Mouse (Mus musculus): ENCODE results near the gene Clcn3.
"Not testable (repeated sequence)": the region's sequence is repeated elsewhere in the genome, so short reads cannot be mapped to it uniquely, and the experiment has no call there.

Gene Clcn3

DNA sequence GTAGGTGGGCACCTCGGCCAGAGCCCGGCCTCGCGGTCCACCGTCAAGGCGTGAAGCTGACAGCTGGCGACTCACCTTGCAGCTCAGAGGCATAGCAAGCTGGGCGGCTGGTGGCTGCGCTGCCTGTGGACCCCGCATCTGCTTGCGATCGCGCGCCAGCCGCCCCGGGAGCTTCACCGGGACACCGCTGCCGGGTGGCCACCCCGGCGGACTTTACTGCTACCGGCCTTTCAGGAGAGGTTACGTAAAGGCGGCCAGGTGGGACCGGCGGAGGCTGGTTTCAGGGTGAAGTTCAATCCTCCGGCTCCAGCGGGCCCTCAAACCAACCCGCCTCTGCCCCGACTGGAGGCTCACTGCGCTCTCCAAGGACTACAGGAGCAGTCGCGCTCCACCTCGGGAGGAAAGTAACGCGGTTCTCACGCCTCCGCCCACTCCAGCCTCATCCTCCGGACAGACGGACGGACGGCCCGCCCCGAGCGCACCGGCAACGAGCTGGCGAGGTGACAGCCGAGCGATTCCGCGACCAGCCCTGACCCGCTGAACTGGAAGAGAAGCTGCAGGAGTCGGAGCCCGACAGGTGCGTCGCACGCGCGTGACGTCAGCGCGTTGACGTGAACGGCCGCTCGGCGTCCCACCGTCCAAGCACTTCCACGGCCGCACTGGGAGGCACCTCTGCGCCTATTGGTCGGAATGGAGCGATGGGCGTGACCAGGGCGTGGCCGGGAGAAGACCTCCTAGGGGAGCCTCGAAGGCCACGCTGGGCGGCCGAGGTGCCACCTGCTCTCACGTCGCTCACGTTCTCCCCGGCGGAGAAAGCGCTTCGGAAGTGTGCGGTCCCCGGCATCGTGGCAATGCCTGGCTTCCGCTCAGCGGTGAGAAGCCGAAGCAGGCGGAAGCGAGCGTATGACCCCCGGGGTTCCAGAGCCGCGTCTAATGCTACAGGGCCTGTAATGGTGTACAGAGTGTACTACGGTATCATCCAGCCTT lies at the start of gene Clcn3:
TSS of gene Clcn3 (minus strand) at position 600 of the 987 bp plus-strand sequence.
- DNase-seq (ENCODE audit: low read depth, low spot score): peak; percentile 100

DNA sequence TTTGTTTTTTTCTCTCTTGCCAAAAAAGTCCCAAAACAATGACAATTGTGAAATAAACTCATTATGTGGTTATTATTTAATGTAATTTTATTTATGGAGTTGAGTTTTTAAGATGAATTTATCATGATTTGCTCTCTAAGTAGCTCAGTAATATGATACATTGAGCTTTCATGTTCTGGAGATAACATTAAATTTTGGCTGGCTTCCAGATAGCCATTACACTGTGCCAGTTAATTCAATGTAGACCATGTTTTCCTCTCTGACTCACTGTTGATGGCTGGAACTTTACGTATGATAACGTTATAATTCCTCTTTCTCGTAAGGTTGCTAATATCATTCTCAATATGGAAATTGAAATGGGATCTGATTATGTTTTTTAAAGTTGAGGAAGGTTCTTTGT lies 13.4 kb upstream of the Clcn3 start:
- no peak for DNase-seq (ENCODE audit: low read depth, low spot score)

DNA sequence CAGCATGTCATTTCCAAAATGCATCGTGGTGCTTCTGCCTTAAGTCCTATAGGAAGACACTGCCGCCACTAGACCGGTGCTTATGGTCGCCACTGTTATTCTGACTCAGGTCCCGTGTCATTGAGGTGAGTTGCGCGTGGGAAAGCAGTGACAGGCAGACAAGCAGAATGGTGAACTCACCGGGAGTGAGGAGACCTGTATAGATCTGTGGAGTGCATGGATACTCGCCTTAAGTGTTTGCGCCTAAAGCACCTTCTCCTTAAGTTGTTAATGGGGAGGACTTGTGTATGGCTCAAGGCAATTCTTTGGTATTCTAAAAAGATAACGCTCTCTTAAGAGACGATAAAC lies 10.5 kb upstream of the Clcn3 start:
- no peak for DNase-seq (ENCODE audit: low read depth, low spot score)

DNA sequence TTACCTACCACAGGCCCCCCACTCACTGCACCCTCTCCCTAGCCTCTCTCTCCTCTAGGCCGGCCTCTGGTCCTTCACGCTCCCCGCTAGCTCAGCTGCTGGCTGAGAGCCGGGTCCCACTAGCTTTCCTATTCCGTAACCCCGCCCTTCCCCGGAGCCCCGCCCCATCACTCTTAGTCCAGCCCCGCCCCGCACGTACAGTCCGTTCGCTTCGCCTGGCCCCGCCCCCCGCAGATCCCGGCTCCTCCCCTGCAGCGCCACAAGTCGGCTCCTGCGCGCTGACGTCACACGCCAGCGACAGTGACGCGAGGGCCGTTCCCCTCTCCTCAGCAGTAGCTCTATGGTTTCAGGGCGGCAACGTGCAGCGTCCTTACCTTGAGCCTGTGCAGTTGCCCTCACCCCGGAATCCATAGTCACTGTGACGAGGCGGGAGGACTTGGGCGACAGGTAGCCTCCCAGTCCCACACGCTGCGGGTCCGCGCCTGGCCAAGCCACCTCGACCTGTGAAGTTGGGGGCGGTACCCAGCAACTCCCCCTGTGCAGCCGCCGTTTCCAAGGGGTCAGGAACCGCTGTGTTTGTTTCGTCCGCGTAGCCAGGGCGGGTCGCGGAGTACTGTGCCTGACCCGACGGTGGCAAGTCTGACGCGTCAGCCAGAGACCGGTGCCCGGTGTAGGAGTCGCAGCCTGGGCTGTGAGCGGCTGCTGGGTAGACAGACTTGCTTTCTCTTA lies 10.0 kb upstream of the Clcn3 start, which contains the start of gene Nek1:
TSS of gene Nek1 (plus strand) at position 286 of the 729 bp plus-strand sequence.
- peak; percentile 99 for DNase-seq (ENCODE audit: low read depth, low spot score)

DNA sequence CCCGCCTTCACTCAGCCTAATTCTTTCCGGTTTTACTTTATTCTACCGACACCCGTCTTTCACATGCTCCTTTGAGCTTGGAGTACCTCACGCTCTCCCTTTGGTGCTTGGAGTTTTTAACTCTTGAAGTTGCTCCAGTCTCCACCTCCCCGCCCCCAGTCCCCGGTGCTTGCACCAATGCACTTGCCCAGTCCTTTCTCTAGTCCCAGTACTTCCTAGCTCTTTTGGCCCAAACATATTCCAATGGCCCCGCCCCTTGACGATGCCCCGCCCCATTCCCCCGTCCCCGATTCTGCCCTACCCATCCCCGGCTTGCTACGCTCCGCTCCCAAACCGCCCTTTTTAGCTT lies 9.4 kb upstream of the Clcn3 start:
- DNase-seq (ENCODE audit: low read depth, low spot score): no peak

DNA sequence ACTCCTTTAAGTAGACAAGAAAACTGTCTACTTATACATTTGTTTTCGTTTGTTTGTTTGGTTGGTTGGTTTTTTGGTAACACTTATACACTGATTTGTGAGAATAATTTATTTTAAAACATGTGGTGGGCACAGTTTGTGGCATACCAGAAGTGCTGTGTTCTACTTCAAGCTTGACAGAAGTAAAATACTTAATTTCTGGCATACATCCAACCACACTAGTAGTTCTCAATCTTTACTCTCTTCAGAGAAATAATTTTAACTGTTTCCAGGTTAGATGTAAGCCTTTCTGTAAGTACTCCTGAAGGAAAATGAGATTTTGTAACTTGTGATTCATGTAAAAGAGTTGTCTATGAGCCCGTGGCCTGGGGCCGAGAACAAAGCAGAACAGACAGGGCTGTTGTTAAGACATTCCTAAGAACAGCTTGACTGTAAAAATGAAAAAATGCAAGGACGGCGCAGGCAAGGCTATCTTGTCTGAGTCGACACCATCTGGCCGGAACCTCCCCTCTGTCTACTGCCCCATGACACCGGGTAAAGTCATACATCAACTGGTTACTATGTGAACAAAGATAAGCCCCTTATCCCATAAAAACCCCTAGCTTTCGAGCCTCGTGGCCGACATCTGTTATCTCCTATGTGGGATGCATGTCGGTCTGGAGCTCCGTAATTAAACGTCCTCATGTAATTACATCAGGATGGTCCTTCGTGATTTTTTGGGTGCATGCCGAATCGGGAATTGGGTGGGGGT lies 1.3 kb upstream of the Clcn3 start:
- DNase-seq (ENCODE audit: low read depth, low spot score): not testable (repeated sequence)

DNA sequence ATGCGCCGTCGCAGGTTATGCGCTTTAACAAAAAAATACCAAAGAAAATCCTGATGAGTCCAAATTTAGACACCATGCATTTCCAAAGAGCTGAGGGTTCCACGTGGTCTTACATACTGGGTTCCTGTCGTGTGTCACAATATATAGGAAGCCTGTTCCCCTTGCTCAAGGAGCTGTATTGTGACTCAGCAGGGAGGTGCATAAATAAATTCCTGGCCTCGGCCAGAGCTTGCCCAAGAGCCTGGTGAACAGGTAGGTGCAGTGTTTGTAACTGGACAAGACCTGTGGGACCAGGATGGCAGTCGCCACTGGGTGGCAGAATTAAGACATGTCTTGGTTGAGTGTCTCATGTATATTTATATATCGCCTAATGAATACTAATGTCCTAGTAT lies 584 bp upstream of the Clcn3 start:
- peak; percentile 91 for DNase-seq (ENCODE audit: low read depth, low spot score)

DNA sequence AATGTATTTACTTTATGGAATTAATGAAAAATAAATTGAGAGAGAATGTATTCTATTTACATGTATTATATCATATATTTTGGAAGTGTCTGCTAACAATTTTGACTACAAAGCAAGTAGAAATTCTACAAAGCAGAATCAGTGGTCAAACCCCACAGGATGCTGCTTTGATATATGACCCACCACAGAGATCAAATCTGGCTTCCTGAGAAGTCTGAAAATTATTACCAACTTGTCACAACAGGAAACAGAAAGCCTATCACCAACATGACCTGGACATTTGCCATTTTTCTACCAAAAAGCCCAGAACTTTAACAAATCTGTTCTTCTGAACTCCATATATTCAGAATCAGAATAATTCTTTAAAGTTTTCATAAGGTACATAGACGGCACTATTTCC lies 1.7 kb downstream of the Clcn3 start:
- DNase-seq (ENCODE audit: low read depth, low spot score): peak; percentile 30

DNA sequence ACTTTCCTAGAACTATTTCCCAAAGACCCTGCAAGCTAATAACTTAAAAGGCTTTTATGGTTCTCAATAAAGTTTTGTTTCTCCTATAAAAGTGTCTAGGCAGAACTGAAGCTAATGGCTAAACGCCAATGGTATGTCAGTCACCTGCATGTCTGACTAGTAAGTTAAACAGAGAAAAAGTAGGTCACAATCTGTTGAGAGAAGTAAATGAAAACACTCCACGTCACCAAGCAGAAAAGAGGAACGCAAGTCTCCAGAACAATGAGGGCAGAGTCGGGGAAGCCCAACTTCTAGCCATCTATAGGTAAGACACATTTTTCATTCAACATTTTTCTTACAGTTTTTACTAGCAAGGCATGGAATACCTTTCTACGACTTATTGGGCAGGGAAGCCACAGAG lies 4.6 kb downstream of the Clcn3 start:
- DNase-seq (ENCODE audit: low read depth, low spot score): peak; percentile 50

DNA sequence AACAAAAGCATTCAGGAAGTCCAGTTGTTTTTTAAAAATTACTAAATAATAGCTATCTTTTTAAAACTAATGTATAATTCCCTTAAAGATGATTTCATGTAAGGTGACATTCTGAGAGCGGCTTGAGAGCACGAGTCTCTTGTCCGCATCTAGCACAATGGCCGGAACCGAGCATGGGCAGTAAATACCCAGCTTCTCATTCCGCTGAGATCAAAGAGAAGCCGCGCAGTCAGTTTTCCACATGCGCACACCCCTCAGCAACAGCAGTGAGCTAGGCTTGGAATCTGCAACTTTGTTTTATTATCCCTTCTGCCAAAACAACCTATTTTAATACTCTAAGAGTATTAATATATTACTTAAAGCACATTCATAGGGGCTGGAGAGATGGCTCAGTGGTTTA lies 6.3 kb downstream of the Clcn3 start:
- DNase-seq (ENCODE audit: low read depth, low spot score): no peak

DNA sequence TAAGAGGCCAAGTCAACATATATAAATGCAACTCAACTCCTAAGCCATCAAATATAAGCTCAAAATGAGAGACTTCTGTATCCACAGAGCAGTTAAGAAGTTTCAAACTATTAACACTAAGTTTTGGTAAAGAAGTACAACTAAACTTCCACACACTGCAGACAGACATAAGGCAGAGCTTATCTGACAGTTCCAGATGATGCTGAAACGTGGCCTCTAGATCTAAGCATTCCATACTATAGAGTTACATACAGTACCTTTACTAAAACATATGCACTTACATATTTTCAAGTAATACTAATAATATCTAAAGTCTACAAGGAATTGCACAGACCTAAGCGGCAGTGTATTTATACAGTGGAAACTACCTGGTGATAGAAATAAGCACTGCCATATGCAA lies 8.3 kb downstream of the Clcn3 start:
- no peak for DNase-seq (ENCODE audit: low read depth, low spot score)

DNA sequence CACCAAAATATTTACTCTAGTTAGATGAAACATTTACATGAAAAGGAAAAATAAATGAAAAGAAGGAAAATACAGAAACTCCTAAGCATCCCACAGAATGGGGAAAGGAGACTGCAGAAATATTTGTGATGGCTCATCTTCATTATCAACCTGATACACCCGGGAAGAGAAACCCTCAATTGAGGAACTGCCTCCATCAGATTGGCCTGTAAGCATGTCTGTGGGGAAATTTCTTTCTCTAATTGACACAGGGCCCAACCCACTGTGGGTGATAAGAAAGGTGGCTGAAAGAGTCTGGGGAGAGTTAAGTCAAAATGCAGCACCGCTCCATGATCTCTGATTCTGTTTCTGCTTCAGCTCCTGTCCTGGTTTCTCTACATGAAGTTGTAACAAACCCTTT lies 9.7 kb downstream of the Clcn3 start:
- DNase-seq (ENCODE audit: low read depth, low spot score): no peak

DNA sequence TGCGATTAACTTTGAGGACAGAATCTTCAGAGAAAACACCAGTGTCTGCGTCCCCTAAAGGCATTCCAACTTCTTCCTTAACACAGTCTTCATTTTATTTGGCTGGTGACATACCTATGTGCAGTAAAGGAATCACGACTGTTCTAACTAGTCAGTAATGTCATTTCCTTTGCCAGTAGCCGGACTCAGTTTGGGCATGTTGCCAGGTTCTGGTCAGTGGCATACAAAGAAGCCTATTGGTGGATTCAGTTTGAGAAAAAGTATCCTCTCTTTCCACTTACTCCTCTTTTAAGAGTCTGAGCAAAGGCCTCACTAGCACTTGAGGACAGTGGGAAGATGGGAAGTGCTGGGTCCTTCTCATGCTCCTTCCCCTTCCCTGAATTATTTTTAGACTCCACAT lies 11.3 kb downstream of the Clcn3 start:
- no peak for DNase-seq (ENCODE audit: low read depth, low spot score)

DNA sequence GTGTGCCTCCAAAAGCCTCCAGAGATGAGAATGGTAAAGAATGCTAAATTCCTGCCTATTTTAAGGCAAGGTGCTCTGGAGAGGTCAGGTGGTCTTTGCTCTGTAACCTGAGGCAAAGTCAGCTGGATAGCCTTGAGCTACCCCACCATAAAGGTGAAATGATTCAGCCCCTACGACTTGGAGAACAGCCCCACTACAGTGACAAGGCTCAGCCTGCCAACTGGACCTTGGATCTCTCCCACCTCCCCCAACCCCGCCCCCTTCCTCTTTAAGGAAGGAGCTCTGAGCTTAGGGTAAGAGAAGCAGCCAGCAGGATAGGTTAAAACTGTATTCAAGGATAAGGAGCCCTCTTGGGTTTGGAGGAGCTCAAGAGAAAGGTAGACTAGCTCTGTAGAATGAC lies 14.0 kb downstream of the Clcn3 start:
- DNase-seq (ENCODE audit: low read depth, low spot score): no peak

DNA sequence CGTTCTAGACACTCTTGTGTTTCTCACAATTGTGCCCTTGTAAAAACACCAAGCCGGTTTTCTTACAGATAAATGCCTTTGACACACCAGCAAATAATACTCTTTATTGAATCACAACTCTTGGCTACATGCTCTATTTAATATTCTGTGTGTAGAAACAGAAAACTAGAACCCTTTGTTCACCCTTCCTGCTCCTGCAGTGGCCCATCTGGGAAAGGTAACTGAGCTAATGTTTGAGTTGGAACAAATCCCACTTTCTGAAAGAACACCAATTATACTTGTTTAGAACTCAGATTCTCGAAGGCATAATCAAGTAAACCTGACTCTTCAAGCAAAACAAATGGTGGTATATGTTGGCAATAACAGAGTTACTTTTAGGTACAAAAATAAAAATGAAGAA lies 17.4 kb downstream of the Clcn3 start:
- DNase-seq (ENCODE audit: low read depth, low spot score): no peak

DNA sequence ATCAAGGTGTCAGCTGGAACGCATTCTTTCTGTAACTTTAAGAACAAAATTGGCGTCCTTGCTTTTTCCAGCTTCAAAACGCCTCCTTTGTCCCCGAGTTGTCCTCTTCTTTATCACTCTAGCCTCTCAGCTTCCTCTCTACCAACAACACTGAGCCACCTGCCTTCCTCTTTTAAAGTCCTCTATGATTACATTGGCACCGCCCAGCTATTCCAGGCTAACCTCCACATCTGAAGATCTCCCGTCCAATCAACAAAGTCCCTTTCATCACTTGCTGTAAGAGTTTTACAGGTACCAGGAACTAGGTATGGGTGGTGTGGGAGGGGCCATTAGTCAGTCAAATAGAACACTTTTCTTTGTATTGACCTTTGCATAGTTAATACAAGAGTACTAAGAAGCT lies 17.8 kb downstream of the Clcn3 start:
- no peak for DNase-seq (ENCODE audit: low read depth, low spot score)

DNA sequence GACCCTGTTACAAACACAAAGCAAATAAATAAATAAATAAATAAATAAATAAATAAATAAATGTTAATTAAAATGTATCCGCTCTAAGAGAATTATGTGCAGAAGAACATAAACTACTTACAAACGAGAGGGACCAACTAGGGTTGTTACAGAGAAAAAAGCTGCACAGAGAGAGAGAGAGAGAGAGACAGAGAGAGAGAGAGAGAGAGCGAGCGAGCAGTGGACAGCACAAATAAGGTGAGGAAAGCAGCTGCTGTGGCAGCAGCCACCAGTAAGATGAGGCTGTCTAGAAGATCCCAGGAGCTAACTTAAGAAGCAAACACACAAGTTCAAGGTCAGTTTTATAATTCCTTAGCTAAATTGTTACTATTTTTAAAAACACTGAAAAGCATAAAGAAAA lies 18.6 kb downstream of the Clcn3 start:
- DNase-seq (ENCODE audit: low read depth, low spot score): no peak

DNA sequence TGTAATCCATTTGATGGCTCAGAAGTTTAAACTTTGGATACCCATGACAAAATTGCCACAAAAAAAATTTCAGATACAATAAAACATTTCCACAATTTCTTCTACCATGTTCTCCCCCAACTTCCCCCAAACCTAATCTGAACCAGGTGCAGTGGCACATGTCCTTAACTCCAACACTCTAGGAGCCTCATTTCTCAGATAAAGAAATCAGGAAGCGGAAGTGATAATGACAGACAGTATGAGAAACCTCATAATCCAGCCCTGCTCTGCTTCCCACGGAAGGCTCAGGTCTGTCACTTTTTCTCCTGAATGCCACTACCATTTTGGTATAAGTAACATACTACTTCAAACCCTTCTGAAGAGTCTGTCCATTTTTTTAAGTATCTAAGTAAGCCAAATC lies 19.2 kb downstream of the Clcn3 start:
- DNase-seq (ENCODE audit: low read depth, low spot score): no peak

DNA sequence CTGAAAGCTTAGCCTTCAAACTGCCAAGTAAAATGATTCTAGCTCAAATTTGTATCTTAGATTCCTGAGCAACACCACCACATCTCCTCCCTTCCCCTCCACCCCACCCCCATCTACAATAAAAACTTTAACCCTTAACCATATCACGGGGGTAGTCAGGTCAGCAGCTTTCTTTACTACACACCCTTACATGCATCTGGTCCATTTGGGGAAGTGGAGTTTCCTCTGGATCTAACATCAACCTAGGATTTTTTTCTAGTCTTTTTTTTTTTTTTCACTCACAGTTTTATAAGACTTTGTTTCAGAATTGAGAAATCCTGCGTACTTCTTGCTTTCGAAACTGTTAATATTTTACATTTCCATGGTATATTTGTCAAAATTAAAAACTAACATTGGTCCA lies 20.3 kb downstream of the Clcn3 start:
- DNase-seq (ENCODE audit: low read depth, low spot score): no peak

DNA sequence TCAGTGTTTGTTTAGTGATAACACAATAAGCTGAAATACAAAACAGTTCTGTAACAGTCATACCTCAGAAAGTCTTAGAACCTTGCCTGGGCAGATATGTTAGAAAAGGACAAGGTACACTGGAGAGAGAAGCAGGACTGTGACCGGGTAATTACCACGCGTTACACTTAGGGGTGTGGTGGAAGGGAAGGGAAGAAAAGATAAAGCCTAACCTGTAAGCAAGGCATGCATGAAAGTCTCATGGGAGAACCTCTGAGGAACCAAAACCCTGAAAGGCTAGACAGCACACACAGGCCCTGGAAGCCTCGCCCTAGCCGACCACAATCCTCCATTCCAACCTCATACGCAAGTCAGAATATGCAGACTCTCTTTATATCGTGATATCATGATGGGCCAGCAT lies 26.3 kb downstream of the Clcn3 start:
- DNase-seq (ENCODE audit: low read depth, low spot score): peak; percentile 40

DNA sequence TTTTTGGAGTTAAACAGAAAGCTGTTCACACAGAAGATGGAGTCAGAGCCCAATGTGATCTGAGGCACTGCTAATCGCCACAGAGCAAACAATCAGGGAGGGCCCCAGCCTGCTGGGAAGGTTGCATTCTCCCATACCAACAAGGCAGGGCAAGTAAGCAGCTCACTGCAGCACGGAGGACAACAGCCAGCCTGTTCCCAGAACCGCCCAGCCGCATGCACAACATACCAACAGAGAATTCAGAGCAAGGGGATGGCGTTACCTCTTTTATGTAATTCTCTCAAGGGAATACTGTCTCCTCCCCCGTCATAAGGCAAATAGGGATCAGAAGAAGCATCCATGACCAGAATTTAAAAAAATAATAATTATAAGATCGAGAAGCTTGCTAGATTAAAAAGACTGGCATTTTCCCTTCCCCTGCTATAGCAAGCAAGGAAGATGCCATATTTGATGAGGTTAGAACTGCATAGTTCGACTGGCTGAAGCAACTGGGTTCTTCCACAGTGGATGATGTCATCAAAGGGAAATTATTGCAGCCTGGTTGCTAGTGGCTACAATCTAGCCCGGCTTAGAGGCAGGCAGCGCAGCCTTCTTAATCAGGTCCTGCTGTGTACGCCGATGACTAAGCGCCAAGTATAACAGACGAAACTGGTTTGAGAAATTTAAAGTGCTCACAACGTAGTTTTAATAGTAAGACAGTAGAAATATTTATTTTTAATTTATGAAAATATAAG lies 28.7 kb downstream of the Clcn3 start:
- DNase-seq (ENCODE audit: low read depth, low spot score): no peak

DNA sequence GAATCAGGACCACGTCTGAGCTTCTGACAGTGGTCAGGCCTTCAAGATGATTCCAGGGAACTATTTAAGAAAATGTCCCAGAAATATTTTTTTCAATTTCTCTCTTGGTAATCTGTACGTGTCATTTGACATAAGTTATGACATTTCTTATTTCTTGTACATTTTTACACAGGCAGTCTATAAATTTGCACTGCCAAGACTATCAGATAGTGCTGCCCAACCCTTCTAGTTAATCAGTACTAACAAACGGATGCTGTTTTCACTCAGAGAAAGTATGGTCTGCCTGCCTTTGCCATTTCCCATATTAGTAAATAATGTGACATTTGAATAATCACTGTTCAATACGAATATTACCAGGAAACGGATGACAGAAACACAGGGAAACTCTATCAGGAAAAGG lies 30.3 kb downstream of the Clcn3 start:
- no peak for DNase-seq (ENCODE audit: low read depth, low spot score)
